Mouse (Mus musculus) hindbrain, embryonic 10.5 days (tissue): ENCODE results near the gene Ush2a. TPM values are rescaled to one million over a fixed set of nuclear protein-coding genes. Genes with fewer than 3 reads are reported as not detected.

ENCODE experiments used
- DNase-seq: peaks from one replicate; pipeline ENCODE4 v3.0.0-alpha.2; 2017; ENCODE audit warnings: low spot score
- H3K27ac ChIP-seq: fragments of 300-500 bp; sonication (generic); 2 replicates; pipeline ENCODE4 v1.5.1; 2016; ENCODE audit warnings: mild to moderate bottlenecking, moderate library complexity
- H3K27me3 ChIP-seq: fragments of 300-500 bp; sonication (generic); 2 replicates; pipeline ENCODE4 v1.6.1; 2016; ENCODE audit warnings: mild to moderate bottlenecking; ENCODE audit not compliant: poor library complexity, insufficient read depth, severe bottlenecking
- H3K36me3 ChIP-seq: fragments of 300-500 bp; sonication (generic); 2 replicates; pipeline ENCODE4 v1.6.1; 2016; ENCODE audit warnings: mild to moderate bottlenecking, moderate library complexity
- H3K4me1 ChIP-seq: fragments of 300-500 bp; sonication (generic); replicated peaks from 2 replicates; pipeline ENCODE4 v1.6.1; 2016; ENCODE audit warnings: mild to moderate bottlenecking
- H3K4me3 ChIP-seq: fragments of 300-500 bp; sonication (generic); 2 replicates; pipeline ENCODE4 v1.5.1; 2016; ENCODE audit warnings: mild to moderate bottlenecking, moderate library complexity
- H3K9me3 ChIP-seq: fragments of 300-500 bp; sonication (generic); 2 replicates; pipeline ENCODE4 v1.6.1; 2016; ENCODE audit warnings: mild to moderate bottlenecking, moderate library complexity
- WGBS: fragments of 180-500 bp; shearing (Covaris S2); methylation state at CpG from one replicate; pipeline ENCODE4 v1.1.7; 2016; 5-methylcytosine and 5-hydroxymethylcytosine counted together
- polyA plus RNA-seq: library from polyadenylated mRNA; unstranded; fragments of >200 nt; fragmentation: Nextera tagmentation; extraction: Ambion mirVana; gene quantifications from 2 replicates; pipeline ENCODE4 v1.2.1, GENCODE M21; 2016

Ush2a gene
- polyA plus RNA-seq, 1 experiment from 2014 or later = 0.17 TPM

DNA sequence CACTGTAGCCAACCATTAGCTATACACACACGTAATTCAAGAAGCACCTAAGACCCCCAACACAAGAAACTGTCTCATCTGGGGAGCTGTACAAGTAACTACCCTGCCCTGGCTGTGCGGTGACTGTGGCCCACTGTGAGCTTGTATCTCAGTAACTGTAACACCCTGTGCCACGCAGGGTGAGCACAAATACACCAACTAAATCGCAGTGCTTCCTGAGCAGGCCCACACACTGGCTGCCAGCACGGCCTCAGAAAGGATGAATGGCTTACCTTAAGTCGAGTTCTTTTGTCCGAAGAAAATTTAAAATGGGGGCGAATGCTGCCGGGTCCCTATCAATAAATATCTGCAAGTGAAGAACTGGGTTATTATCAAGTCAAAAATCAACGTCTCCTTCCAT, 738.2 kb downstream of the Ush2a start:
- H3K36me3 ChIP-seq = peaks cover 69% of the 10 kb centered on the region
- no peak for DNase-seq
- no peak overlapping the region for H3K27ac ChIP-seq
- H3K9me3 ChIP-seq = no peaks in the 10 kb centered on the region
- peaks cover 7% of the 10 kb centered on the region for H3K4me1 ChIP-seq
- no peaks in the 10 kb centered on the region for H3K27me3 ChIP-seq
- H3K4me3 ChIP-seq = no peak overlapping the region
- 93% methylated on average over 10 of the region's 10 CpGs for WGBS

DNA sequence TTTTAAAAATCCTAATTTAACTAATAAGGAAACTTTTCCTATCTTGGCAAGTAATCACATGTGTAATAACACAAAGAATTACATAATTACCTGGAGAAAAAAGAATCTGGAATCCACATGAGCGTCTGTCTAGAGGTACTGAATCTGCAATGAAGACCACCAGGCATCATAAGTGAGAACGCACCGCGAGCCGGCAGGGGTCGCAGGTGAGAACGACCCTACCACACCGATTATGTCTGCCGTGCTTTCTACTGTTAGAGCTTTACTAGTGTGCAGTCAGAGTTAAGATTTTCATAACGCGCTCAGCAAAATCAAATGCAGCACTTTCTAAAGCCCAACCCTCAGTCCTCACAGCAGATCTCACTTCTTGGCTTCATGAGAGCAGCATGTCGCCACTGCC, 740.0 kb downstream of the Ush2a start:
- Histone ChIP-seq H3K36me3 (peaks cover 55% of the 10 kb centered on the region), H3K4me3 (no peak overlapping the region), H3K9me3 (no peaks in the 10 kb centered on the region), H3K27ac (no peak overlapping the region), H3K4me1 (peaks cover 24% of the 10 kb centered on the region), H3K27me3 (no peaks in the 10 kb centered on the region)
- 92% methylated on average over 12 of the region's 12 CpGs for WGBS
- DNase-seq = no peak

DNA sequence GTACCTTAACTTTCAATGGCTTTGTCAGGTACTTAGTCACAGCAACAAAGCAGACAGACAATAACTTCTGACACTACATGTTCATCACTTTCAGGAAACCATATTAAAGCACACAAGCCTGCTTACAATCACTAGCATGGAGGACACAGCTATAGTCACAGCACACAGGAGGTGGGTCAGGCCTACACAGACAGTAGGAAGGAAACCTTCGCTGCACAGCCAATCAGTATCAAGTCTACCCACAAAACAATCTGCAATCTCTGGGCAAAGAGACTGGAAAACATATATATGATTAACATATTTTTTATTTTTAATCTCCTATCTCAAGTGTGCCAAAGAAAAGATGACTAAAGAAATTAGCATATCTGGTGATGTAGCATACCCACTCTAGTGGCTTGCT, 743.0 kb downstream of the Ush2a start:
- no peaks in the 10 kb centered on the region for H3K27me3 ChIP-seq
- WGBS = 97% methylated on average over 1 of the region's 1 CpGs
- H3K4me1 ChIP-seq = peaks cover 29% of the 10 kb centered on the region
- H3K4me3 ChIP-seq = no peak overlapping the region
- DNase-seq = no peak
- H3K36me3 ChIP-seq = peaks cover 28% of the 10 kb centered on the region
- H3K9me3 ChIP-seq = no peaks in the 10 kb centered on the region
- H3K27ac ChIP-seq = no peak overlapping the region

DNA sequence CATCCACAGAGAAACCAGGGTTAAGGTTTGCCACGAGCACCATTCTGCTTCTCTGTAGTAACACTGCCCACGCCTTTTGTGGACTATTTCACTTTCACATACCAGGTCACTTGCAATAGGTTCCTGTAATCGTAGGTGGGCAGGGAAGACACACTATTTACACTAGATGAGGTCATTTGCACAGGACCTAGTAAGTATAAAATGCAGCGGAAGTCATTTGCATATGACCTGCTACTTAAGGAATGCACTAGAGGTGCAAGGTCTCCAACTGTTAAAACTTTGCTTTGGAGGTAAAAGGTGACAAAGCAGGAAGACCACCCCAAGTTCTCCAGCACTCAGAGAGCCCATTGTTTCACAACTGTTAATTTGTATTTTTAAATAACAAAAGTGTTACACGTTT, 744.4 kb downstream of the Ush2a start:
- peak overlapping the region; percentile 82 for H3K4me3 ChIP-seq
- 68% methylated on average over 5 of the region's 5 CpGs for WGBS

DNA sequence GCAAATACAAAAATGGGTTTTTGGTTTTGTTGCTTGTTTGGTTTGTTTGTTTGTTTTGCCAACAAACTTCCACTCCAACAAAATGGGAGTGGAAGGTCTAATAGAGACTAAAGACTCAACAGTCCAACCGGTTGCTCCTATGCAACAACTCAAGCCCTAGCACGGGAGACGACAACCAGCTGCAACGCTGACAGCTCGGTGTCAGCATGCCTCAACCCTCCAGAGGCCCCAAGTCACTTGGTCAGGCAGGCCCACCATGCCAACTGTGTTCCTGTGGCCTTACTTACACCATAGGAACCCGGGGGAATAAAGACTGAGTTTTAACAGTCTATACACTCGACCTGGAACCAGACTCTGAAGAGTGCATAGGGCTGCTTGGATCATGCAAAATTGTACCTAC, 745.0 kb downstream of the Ush2a start:
- 5% methylated on average over 7 of the region's 7 CpGs for WGBS
- Histone ChIP-seq H3K9me3 (no peaks in the 10 kb centered on the region), H3K36me3 (peaks cover 14% of the 10 kb centered on the region), H3K27ac (peak overlapping the region; percentile 98), H3K4me3 (peak overlapping the region; percentile 82), H3K27me3 (no peaks in the 10 kb centered on the region), H3K4me1 (peaks cover 32% of the 10 kb centered on the region)
- DNase-seq = no peak

More for the DNA sequence above, 744.4 kb downstream of the Ush2a start:
- Histone ChIP-seq H3K27me3 (no peaks in the 10 kb centered on the region), H3K4me1 (peaks cover 29% of the 10 kb centered on the region), H3K9me3 (no peaks in the 10 kb centered on the region), H3K36me3 (peaks cover 15% of the 10 kb centered on the region), H3K27ac (no peak overlapping the region)
- no peak for DNase-seq

DNA sequence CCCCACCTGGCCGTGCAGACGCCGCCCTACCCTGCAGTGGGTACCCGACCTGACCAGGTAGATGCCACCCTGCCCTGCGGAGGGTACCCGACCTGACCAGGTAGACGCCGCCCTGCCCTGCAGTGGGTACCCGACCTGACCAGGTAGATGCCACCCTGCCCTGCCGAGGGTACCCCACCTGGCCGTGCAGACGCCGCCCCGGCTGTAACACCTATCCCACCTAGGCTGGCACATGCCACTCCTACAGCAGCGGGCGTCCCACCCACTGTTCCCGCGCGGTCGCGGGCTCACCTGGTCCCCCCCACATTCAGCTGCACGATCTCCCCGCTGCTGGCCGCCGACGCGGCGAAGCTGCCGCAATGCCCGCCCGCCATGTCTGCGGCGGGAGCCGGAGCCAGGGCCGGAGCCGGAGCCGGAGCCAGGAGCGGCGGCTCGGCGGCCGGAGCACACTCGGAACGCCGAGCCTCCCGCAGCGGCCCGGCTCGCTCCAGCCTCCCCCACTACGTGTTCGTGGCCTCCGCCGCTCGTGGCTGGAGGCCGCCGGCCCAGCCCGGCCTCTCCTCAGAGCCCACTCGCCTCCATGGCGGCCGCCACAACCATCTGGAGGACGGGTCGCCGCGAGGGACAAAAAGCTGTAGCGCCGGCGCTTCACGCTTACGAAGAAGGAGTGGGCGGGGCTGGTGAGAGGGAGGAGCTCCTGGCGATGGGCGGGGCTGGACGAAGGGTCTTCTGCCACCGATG, 745.6 kb downstream of the Ush2a start, which contains the start of gene Kctd3:
Kctd3 (minus strand) TSS at position 603 of the 741 bp plus-strand sequence.
- peaks cover 5% of the 10 kb centered on the region for H3K27me3 ChIP-seq
- H3K4me1 ChIP-seq = peaks cover 34% of the 10 kb centered on the region
- H3K4me3 ChIP-seq = peak within 1 kb of the TSS; percentile 82
- DNase-seq = peak; percentile 97
- no peaks in the 10 kb centered on the region for H3K9me3 ChIP-seq
- H3K36me3 ChIP-seq = peaks cover 10% of the 10 kb centered on the region; the same call in 1 of the 2 replicates
- WGBS = under 1% methylated on average over 74 of the region's 74 CpGs
- peak within 1 kb of the TSS; percentile 98 for H3K27ac ChIP-seq

DNA sequence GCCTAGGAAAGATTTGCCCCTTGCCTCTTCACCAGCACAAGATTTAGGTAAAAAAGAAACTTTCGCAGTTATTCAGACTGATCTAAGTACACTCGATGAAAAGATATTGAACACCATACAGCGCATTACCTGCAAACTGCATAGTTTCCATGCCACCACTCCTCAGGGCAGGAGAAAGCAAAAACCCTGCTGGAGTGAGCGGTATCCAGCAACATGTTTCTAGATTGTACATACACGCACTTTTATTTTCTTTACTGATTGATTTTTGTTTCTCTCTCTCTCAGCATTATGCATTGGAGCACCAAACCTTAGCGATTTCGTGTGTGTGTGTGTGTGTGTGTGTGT, 746.1 kb downstream of the Ush2a start:
- H3K4me1 ChIP-seq = peaks cover 39% of the 10 kb centered on the region
- peak overlapping the region; percentile 82 for H3K4me3 ChIP-seq
- no peak for DNase-seq
- WGBS = 51% methylated on average over 7 of the region's 7 CpGs
- peaks cover 10% of the 10 kb centered on the region for H3K27me3 ChIP-seq
- H3K36me3 ChIP-seq = peaks cover 10% of the 10 kb centered on the region; the same call in 1 of the 2 replicates
- no peaks in the 10 kb centered on the region for H3K9me3 ChIP-seq
- peak overlapping the region; percentile 98; the same call in 1 of the 2 replicates for H3K27ac ChIP-seq

DNA sequence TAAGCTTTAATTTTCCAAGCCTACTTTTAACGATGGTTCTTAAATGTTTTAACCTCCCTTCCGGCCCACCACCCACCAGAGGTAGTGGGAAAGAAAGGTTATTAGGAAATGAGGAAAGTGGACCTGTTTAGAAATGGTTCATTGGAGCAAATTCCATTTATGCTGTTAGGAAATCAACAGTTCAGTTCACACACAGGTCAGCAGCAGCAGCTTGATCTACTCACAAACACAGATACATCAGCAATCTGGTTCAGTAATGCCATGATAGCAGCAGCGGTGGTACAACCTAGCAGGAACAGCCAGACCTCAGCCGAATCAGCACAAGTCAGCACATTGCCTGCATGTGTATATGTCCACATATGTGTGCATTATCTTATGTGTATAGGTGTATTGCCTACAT, 748.8 kb downstream of the Ush2a start:
- Histone ChIP-seq H3K4me1 (peaks cover 54% of the 10 kb centered on the region), H3K36me3 (0 out of 2 replicates have a peak, but pooled peaks cover under 1% of the 10 kb centered on the region), H3K9me3 (no peaks in the 10 kb centered on the region), H3K4me3 (no peak overlapping the region), H3K27me3 (peaks cover 29% of the 10 kb centered on the region), H3K27ac (no peak overlapping the region)
- DNase-seq = no peak
- 94% methylated on average over 4 of the region's 4 CpGs for WGBS

DNA sequence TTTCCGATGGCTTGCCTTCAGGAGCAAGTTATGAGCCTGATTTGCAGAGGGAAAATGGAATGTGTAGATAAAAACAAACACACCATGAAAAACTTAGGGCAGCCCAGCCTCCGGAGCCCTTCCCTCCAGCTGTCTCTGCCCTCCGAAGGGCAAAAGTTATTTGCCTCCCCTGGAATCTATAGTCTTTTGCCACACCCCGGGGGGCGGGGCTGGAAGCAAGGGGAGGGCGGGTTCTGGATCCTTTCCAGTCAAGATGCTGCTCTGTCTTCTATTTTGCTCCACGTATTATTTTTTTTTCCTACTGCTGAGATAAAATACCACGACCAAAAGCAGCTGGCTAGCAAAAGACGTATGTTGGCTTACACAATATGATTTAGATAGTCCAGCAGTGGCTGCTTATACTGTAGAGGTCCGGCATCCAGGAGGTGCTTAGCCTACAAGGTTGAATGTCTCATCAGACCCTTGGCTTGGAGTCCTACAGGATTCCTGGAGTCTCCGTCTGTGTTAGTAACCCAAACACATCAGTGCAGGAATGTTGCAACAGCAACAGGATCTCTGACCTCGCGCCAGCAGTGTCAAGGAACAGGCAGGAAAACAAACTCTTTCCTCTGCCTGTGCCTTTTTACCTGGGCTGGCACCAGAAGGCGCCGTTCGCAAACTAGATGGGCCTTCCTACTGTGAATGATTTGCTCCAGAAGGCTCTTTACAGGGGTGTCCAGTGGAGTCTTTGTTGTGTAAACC, 751.2 kb downstream of the Ush2a start:
- H3K27me3 ChIP-seq = peaks cover 29% of the 10 kb centered on the region
- peak; percentile 36 for DNase-seq
- H3K27ac ChIP-seq = 0 out of 2 replicates have a peak overlapping the region, but pooled peaks have one; percentile 50
- no peaks in the 10 kb centered on the region for H3K36me3 ChIP-seq
- H3K9me3 ChIP-seq = no peaks in the 10 kb centered on the region
- H3K4me3 ChIP-seq = peak overlapping the region; percentile 24; the same call in 1 of the 2 replicates
- peaks cover 41% of the 10 kb centered on the region for H3K4me1 ChIP-seq
- 6% methylated on average over 16 of the region's 16 CpGs for WGBS

DNA sequence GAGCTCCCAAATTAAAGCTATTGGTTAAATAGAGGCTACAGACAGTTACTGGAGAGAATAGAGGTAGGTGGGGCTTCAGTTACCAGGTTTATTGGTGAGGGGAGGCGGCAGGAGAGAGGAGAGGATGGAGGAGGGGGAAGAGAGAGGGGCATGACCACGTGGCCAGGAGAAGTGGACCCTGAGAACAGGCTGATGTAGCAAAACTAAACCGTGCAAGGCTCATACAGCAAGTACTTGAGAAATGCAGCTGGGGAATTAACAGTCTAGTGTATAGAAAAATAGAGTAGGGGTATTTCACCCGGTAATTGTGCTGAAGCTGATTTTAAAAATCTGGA, 751.7 kb downstream of the Ush2a start:
- peak; percentile 12 for DNase-seq
- Histone ChIP-seq H3K4me3 (0 out of 2 replicates have a peak overlapping the region, but pooled peaks have one; percentile 24), H3K9me3 (no peaks in the 10 kb centered on the region), H3K4me1 (peaks cover 41% of the 10 kb centered on the region), H3K27me3 (peaks cover 29% of the 10 kb centered on the region), H3K27ac (0 out of 2 replicates have a peak overlapping the region, but pooled peaks have one; percentile 50), H3K36me3 (no peaks in the 10 kb centered on the region)
- 6% methylated on average over 4 of the region's 4 CpGs for WGBS
